Mouse (Mus musculus): ENCODE measurements around the gene Ipo5.

Gene Ipo5

GRCm38 (mm10) chr14:120910733-120911324 lies at the start of gene Ipo5:
TSS of gene Ipo5 (plus strand) at chr14:120911224.
- DNase-seq = peak; percentile 99

GRCm38 (mm10) chr14:120863205-120863604 lies 47.8 kb upstream of the Ipo5 start:
- DNase-seq = no peak

GRCm38 (mm10) chr14:120864896-120865295 lies 46.1 kb upstream of the Ipo5 start:
- DNase-seq = no peak

- no peak for DNase-seq
Observed at GRCm38 (mm10) chr14:120866573-120866972, 44.5 kb upstream of the Ipo5 start.

- no peak for DNase-seq
Observed at GRCm38 (mm10) chr14:120867121-120867520, 43.9 kb upstream of the Ipo5 start.

- no peak for DNase-seq
Observed at GRCm38 (mm10) chr14:120868494-120868893, 42.5 kb upstream of the Ipo5 start.

- DNase-seq = no peak
Observed at GRCm38 (mm10) chr14:120870736-120871135, 40.3 kb upstream of the Ipo5 start.

- DNase-seq = no peak
Observed at GRCm38 (mm10) chr14:120874397-120874796, 36.6 kb upstream of the Ipo5 start.

GRCm38 (mm10) chr14:120875144-120875543 lies 35.9 kb upstream of the Ipo5 start:
- no peak for DNase-seq

GRCm38 (mm10) chr14:120875811-120876388 lies 35.1 kb upstream of the Ipo5 start:
- no peak for DNase-seq

GRCm38 (mm10) chr14:120877147-120877546 lies 33.9 kb upstream of the Ipo5 start:
- no peak for DNase-seq

GRCm38 (mm10) chr14:120879026-120879425 lies 32.0 kb upstream of the Ipo5 start:
- no peak for DNase-seq

- DNase-seq = no peak
Observed at GRCm38 (mm10) chr14:120880601-120881000, 30.4 kb upstream of the Ipo5 start.

GRCm38 (mm10) chr14:120881054-120881453 lies 30.0 kb upstream of the Ipo5 start:
- DNase-seq = no peak

GRCm38 (mm10) chr14:120888681-120889080 lies 22.3 kb upstream of the Ipo5 start:
- no peak for DNase-seq

- no peak for DNase-seq
Observed at GRCm38 (mm10) chr14:120892369-120892768, 18.7 kb upstream of the Ipo5 start.

GRCm38 (mm10) chr14:120896613-120897012 lies 14.4 kb upstream of the Ipo5 start:
- DNase-seq = no peak

GRCm38 (mm10) chr14:120898876-120899275 lies 12.1 kb upstream of the Ipo5 start:
- DNase-seq = no peak

GRCm38 (mm10) chr14:120909396-120909795 lies 1.6 kb upstream of the Ipo5 start:
- no peak for DNase-seq

GRCm38 (mm10) chr14:120910320-120910719 lies 704 bp upstream of the Ipo5 start:
- DNase-seq = no peak

GRCm38 (mm10) chr14:120911388-120911901 lies 421 bp downstream of the Ipo5 start:
- peak; percentile 73 for DNase-seq

GRCm38 (mm10) chr14:120912090-120912710 lies 1.2 kb downstream of the Ipo5 start:
- peak; percentile 13 for DNase-seq

- DNase-seq = peak; percentile 42
Observed at GRCm38 (mm10) chr14:120912916-120913315, 1.9 kb downstream of the Ipo5 start.

- no peak for DNase-seq
Observed at GRCm38 (mm10) chr14:120921805-120922204, 10.8 kb downstream of the Ipo5 start.
